Mouse (Mus musculus) G1E (cell line): ENCODE measurements around the gene Pcsk2.

Experiments
- CTCF ChIP-seq: IDR thresholded peaks from 2 replicates; pipeline ENCODE4 v1.5.1; 2012; ENCODE audit warnings: low read depth, low read length, inconsistent platforms, mixed read lengths
- GATA1 ChIP-seq: IDR thresholded peaks from 2 replicates; pipeline ENCODE4 v1.6.1; 2012; ENCODE audit warnings: borderline replicate concordance, low read length, inconsistent platforms, mixed read lengths
- POLR2AphosphoS5 ChIP-seq: IDR thresholded peaks from 2 replicates; pipeline ENCODE4 v1.6.1; 2012; ENCODE audit warnings: low read depth, low read length, inconsistent platforms; ENCODE audit not compliant: insufficient replicate concordance
- TAL1 ChIP-seq: conservative IDR thresholded peaks from 2 replicates; pipeline ENCODE4 v1.6.1; 2012; ENCODE audit warnings: low read depth, low read length, inconsistent platforms, mixed read lengths

DNA sequence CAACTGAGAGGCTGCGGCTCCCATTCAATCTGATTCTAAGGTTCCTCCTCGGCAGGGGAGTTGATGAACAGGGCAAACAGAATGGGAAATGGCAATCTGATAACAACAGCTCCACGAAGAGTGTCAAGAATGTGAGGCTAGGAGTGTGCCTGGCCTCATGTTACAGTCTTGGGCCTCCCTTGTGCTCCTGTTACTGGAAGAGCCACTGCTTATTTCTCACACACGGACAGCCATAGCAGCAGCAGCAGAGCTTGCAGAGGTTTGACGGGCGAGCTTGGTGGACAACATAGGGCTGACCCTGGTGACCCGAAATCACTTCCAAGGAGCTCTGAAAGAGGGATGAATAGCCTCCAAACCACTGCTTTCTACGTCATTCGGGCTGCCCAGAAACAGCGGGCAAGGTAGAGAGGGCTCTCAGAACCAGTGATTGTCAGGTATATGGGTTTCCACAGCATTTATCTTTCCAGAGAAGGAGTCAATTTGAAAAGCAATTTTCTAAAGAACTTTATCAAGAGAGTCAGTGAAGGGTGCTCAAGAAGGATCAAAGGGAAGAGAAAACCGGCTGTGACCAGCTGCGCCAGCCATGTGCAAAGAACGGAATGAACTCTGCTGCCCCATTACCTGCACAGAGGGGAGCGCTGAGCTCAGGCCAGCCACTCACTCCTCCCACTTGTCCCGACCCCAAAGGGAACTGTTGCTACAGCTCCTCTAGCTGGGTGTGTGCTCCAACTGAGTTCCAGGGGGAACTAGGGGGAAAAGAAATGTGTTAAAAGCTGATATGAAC, 260.4 kb downstream of the Pcsk2 start:
- TF ChIP-seq TAL1 (no peak), CTCF (no peak), POLR2AphosphoS5 (no peak), GATA1 (no peak)
